24 mouse cellular contexts compared by ENCODE assay signal in genomic region chr19:56892586-56892985, GRCm38 (mm10). TPM values are rescaled to one million over a fixed set of nuclear protein-coding genes. Genes with fewer than 3 reads are reported as not detected.
A peak's percentile ranks its signal among the peaks of the same experiment; 100 is the strongest.
DNase-seq lines count a peak whose midpoint lies in the region; ATAC-seq and TF ChIP-seq lines count a peak whose summit lies in the region.
"Had no signal": no experiment of that assay in that cellular context is flagged by ENCODE, and none has a peak within 500 bp of the region (broad histone marks: within the 10 kb centered on the region; RNA-seq: fewer than 3 reads in every experiment).

No protein-coding gene starts in this region.

- H3K36me3 ChIP-seq in hindbrain, postnatal 0 days (ENCODE audit: insufficient read depth, low read length) = no peaks in the 10 kb centered on the region
- no peaks in the 10 kb centered on the region for H3K36me3 ChIP-seq in hindbrain, embryonic 10.5 days
- H3K36me3 ChIP-seq: embryonic facial prominence, embryonic 15.5 days; forebrain, embryonic 10.5 days; G1E; hindbrain, embryonic 13.5 days; intestine, embryonic 15.5 days had no signal

- no peak overlapping the region for H3K27ac ChIP-seq in hindbrain, postnatal 0 days
- H3K27ac ChIP-seq in hindbrain, embryonic 10.5 days = no peak overlapping the region
- H3K27ac ChIP-seq: embryonic facial prominence, embryonic 15.5 days; forebrain, embryonic 10.5 days; hindbrain, embryonic 13.5 days; intestine, embryonic 15.5 days had no signal

- H3K4me2 ChIP-seq in hindbrain, postnatal 0 days (ENCODE audit: low read depth, low read length) = no peak overlapping the region
- H3K4me2 ChIP-seq: embryonic facial prominence, embryonic 15.5 days; hindbrain, embryonic 13.5 days; intestine, embryonic 15.5 days had no signal

- H3K9ac ChIP-seq in hindbrain, postnatal 0 days (replicated peaks; ENCODE audit: low read length) = no peak overlapping the region
- H3K9ac ChIP-seq: embryonic facial prominence, embryonic 15.5 days; hindbrain, embryonic 13.5 days; intestine, embryonic 15.5 days had no signal

- H3K4me3 ChIP-seq in hindbrain, postnatal 0 days (ENCODE audit: low read length) = no peak overlapping the region
- H3K4me3 ChIP-seq in hindbrain, embryonic 10.5 days = no peak overlapping the region
- H3K4me3 ChIP-seq: embryonic facial prominence, embryonic 15.5 days; erythroblast, embryonic 14.5 days; forebrain, embryonic 10.5 days; hindbrain, embryonic 13.5 days; intestine, embryonic 15.5 days had no signal

- peak; percentile 38 for DNase-seq in cerebellum, adult 11-12 months
- DNase-seq in cerebellum, adult 8-10 months = no peak
- DNase-seq in hindbrain, postnatal 0 days (ENCODE audit: low spot score) = peak; percentile 24
- DNase-seq in hindbrain, embryonic 10.5 days (ENCODE audit: low spot score) = no peak
- peak; percentile 65 to 71 for DNase-seq in cerebellum, postnatal 10 days
- DNase-seq in thymus, postnatal 25 days = no peak
- no peak for DNase-seq in layer of hippocampus, adult 11-12 months (ENCODE audit: low spot score)
- DNase-seq: adrenal gland, adult 8-10 months; B cell, adult 2 months; gastrocnemius, postnatal 36 days; heart, adult 11 months; heart, postnatal 10 days; heart, postnatal 4 days; kidney, adult 18-20 months had no signal

- TF ChIP-seq CTCF in hindbrain, postnatal 0 days (IDR thresholded peaks at IDR 0.05; ENCODE audit: low read depth) = no peak

- H3K9me3 ChIP-seq in hindbrain, postnatal 0 days (ENCODE audit: low read length) = no peaks in the 10 kb centered on the region
- H3K9me3 ChIP-seq in hindbrain, embryonic 10.5 days = no peaks in the 10 kb centered on the region
- H3K9me3 ChIP-seq: embryonic facial prominence, embryonic 15.5 days; forebrain, embryonic 10.5 days; G1E; hindbrain, embryonic 13.5 days; intestine, embryonic 15.5 days had no signal

- H3K4me1 ChIP-seq in hindbrain, postnatal 0 days (ENCODE audit: insufficient read depth, low read length) = no peaks in the 10 kb centered on the region
- H3K4me1 ChIP-seq in hindbrain, embryonic 10.5 days (replicated peaks) = peaks cover 8% of the 10 kb centered on the region
- H3K4me1 ChIP-seq: hindbrain, embryonic 13.5 days had no signal

- no peak for ATAC-seq in hindbrain, postnatal 0 days
- ATAC-seq: CD4-positive, CD25-positive, alpha-beta regulatory T cell, adult 4 months; forebrain, embryonic 14.5 days; intestine, embryonic 15.5 days had no signal

- H3K27me3 ChIP-seq in hindbrain, postnatal 0 days (ENCODE audit: insufficient read depth, low read length) = no peaks in the 10 kb centered on the region
- H3K27me3 ChIP-seq in hindbrain, embryonic 10.5 days (ENCODE audit: insufficient read depth, poor library complexity, severe bottlenecking) = no peaks in the 10 kb centered on the region
- H3K27me3 ChIP-seq: embryonic facial prominence, embryonic 15.5 days; hindbrain, embryonic 13.5 days; intestine, embryonic 15.5 days had no signal

- 63% methylated on average over 5 of the region's 5 CpGs for WGBS in hindbrain, postnatal 0 days
- WGBS in hindbrain, embryonic 10.5 days = 86% methylated on average over 5 of the region's 5 CpGs

RNA-seq across cellular contexts. Expression of gene Vwa2, which starts 18.5 kb away (rescaled TPM):
- 0.79 and 1.6 TPM in 2 replicates for total RNA-seq in hindbrain, postnatal 0 days (2014; rRNA removed)
- polyA plus RNA-seq in hindbrain, postnatal 0 days (2015; fragmentation: Nextera tagmentation; extraction: Ambion mirVana) = 0.47 and 0.64 TPM in 2 replicates
- polyA plus RNA-seq in hindbrain, embryonic 10.5 days (2016; fragmentation: Nextera tagmentation; extraction: Ambion mirVana) = 0.65 and 2.5 TPM in 2 replicates
- total RNA-seq: adrenal gland, adult 8-10 months; adrenal gland, postnatal 36 days; G1E; gastrocnemius, adult 8-10 months; gastrocnemius, postnatal 36 days; heart, postnatal 10 days; heart, postnatal 4 days had no signal
- polyA plus RNA-seq: CD4-positive, CD25-positive, alpha-beta regulatory T cell, adult 4 months; erythroblast, embryonic 14.5 days; G1E had no signal

Comparison
In these comparisons a context has a peak if more than half of its experiments do, and no peak if none do; other contexts are left out.
1. DNase-seq: peak in cerebellum, adult 11-12 months (single experiment), hindbrain, postnatal 0 days (single experiment) and cerebellum, postnatal 10 days (2 of 2); none in cerebellum, adult 8-10 months (single experiment), hindbrain, embryonic 10.5 days (single experiment), thymus, postnatal 25 days (single experiment) and layer of hippocampus, adult 11-12 months (single experiment).